Mouse (Mus musculus) adrenal gland, adult 8-10 months (tissue): ENCODE measurements around the gene Kcnma1. TPM values are rescaled to one million over a fixed set of nuclear protein-coding genes. Genes with fewer than 3 reads are reported as not detected.
A peak's percentile ranks its signal among the peaks of the same experiment; 100 is the strongest.

Experiments used
- DNase-seq: peaks from one replicate; pipeline ENCODE4 v3.0.0; 2022
- total RNA-seq, 4 experiments: library from RNA; stranded (reverse); gene quantifications; 2 replicates each; pipeline ENCODE4 v1.2.4; 2022

Gene Kcnma1
- total RNA-seq, 4 experiments from 2014 or later: 66.1 to 162 (median 106) TPM

DNA sequence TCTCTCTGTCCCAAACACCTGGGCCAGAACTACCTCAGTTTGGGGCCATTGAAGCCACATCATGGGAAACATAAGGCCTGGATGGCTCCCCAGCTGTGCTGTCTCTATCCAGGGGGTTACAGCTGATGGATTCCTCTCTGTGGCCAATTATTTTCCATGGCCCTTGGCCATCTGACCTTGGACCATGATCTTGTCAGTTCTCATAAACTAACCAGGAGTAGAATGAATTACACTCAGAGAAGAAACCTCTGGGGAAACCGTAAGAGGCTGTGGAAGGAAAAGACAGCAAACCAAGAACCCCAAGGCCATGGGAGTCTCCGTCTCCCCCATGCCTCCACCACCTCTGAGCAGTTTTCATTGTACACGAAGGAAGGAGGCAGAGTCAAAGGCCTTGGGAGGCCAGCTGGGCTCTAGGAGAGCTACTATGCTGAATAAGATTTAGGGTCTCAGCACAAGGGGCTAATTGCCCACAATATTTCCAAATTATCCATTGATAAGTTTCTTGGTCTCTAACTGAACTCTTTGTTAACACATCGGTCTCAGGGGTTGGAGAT, 491.6 kb downstream of the Kcnma1 start:
- no peak for DNase-seq

DNA sequence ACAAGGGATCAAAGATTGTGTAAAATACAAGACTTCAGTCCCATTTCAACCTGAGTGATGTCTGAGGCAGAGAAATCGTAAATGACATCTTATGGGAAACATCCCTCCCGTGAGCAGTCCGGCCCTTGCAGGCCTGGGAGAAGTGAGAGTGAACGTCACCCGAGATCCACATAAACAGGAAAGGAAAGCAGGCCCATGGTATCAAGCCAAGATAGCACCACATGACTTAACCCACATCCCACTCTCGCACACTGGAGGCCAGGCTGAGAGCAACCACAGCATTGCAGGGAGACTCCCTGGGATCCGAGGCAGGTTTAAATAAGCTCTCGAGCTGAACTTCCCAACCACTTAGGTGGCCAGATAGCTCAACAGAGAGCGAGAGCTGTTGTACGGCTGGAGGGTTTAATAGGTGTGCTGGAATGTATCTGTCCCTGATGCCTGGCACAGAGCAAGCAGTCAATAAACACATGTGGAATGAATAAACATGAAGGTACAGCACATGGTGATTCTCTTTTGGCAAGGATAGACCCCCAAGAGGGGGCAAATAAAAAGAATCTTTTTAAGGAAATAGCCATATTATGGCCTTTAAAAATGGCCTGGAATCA, 493.1 kb downstream of the Kcnma1 start:
- no peak for DNase-seq

DNA sequence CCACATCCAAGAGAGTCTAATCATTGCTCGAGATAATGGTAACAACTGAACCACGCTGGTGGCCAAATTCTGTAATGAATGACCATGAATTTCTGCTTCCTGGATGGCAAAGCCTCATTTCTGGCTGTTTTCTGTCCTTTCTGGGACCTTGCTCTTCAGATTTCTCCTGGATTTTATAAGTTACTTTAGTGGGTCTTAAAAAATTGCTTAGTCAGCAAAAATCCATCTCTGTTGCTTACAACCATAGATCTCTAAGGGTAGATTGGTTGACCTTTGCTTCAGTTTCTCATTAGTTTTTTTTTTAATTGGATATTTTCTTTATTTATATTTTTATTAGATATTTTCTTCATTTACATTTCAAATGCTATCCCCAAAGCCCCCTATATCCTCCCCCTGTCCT, 496.9 kb downstream of the Kcnma1 start:
- DNase-seq: no peak

DNA sequence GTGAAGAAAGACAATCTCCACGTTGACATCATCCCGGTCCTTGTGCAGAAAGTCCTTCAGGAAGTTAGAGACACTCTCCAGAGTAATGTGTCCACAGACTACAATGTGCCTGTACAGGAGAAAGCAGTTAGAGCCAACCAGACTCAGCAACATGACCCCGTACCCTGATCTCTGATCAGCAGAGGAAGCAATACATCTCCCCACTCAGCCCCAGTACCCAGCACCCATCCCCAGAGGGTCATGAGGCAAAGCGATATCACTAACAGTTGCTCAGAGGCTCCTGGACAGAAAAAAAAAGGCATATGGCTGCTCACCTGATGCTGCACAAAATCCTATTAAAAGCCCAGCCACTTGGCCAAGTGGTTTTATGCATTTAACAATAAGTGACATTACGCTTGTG, 504.5 kb downstream of the Kcnma1 start:
- no peak for DNase-seq

DNA sequence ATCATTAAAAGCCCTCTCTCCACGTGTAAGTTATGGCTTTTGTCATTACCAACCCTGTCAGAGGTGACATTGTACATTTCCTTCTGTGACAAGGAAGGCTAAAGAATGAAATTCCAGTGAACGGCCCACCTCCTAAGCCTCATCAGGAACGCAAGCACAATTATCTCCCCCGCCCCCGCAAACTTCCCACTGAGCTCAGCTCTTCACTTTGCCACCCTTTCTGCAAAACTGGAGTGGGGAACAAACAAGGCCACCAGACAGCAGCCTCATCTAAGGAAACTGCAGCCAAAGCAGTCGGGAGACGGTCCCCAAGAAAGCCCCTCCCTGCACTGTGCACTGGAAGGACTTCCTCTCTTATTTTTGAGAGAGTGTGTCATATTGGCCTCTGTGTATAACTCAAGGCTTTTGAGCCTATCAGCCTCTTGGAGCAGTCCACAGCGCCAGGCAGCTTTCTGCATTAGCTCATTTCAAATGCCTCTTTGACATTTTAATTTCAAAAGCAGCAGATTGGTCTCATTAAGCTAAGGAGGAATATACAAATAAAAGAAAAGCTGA, 512.0 kb downstream of the Kcnma1 start:
- no peak for DNase-seq

DNA sequence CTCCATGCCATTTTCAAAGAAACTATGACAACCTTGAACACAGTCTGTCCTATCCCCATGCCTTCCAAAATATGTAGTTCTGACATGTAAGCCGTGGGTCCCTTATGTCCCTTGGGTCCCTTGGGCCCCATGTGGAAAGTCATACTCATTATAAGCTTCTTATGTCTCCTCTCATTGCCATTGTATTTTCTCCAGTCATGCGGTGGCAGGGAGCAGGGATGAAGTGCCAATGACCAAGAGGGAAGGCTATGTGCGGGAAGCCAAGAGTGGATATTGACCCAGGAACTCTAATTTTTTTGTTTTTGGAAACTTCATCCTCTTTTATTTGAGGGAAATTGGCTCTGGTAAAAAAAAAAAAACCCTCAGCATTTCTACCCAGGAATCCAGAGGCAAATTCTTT, 517.5 kb downstream of the Kcnma1 start:
- DNase-seq: no peak

DNA sequence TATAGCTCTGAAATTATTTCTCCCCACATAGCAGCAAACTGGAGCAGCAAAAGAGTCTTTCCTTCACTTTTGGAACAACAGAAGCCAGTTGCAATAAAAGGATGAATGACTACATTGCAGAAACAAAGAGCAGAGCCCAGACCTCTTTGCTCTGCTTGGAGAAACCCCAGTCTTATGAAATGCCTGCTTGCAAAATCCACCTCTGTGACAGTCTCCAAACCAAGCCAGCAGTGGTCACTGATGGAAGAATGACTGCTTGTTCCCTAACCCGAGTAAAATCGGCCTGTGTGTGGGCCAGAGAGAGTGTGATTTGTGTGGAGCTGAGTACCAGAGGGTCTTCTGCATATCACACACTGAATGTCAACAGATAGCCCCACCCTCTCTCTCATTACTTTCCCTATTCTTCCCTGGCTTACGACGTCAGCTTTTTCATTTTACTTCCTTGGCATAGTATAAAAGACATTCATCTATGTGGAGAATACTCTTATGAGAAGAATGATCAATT, 518.0 kb downstream of the Kcnma1 start:
- DNase-seq: peak; percentile 47

DNA sequence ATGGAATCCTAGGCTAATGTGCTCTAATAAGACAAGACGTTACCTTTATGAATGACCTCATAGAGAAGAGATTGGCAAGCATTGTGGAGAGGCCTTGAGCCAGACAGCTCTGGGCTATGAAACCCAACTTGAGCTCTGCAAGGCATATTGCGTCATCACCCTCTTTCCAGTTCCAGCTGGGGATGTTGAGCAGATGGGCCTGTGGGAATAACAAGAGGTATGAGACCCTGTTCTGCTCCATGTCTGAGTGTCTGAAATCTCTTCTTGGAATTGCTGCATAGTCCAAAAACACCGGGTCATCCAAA, 519.8 kb downstream of the Kcnma1 start:
- DNase-seq: peak; percentile 63

DNA sequence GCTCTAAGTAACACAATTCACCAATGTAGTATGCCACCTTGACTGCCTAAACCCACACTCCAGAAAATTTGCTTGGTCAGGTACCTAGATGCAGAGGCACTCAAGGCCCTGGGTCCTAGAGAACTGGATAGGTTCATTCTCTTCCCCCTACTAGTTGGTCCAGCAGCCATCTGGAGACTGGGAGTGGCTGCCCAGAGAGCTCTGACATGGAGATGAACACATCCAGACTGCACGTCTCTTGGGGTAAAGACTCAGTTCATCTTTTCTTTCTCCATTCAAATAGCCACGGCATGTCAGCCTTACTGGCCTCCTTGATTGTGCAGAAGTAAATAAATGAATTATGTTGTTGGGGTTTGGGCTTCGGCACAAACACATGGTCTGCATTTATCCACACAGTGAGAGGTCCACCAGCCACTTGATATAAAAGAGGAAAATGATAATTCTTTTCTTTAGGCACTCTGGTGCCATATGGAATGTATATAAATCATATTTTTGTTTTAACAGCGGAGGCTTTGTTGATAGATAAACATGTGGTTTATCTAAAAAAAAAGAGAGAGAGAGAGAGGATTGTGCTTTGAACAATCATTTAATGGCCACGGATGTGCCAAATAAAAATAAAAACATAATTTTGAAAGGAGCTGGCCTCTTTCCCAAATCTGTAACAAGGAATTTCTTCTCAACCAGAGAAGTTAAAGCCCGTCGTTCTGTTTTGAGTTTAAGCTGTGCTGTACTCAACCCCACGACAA, 520.4 kb downstream of the Kcnma1 start:
- DNase-seq: no peak

DNA sequence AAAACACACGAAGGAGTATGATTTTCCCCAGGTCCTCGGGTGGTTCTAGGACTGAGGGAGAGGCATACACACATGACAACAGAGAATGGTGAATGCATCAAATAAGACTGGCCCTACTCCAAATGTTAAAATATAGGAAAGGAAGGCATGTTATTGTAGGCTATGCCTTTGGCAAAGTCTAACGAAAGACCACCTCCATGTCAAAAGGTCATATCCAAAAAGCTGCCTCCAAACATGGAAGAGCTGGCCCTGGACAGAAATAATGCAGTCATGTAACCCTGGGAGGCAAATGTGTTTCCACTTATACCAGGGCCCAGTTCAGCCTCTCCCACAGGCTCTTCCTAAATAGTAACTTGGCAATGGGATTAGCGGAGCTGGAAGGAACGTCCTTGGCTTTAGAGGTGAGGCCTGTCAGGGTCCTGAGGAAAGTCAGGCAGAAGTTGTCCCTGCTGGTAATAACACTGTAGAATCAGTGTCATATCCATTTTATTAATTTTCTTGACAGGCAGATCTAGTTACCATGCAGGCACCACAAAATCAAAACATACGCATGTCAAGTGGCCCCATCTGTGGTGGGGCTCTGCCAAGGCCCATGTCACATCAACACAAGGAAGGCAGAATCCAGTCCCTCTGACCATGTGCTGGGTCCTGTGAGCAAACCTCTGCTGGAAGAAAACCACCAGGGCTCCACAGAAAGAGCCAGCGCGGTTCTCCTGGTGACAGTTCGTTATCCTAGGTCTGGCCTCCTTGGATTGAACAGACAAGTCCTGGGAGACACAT, 521.5 kb downstream of the Kcnma1 start:
- DNase-seq: no peak

DNA sequence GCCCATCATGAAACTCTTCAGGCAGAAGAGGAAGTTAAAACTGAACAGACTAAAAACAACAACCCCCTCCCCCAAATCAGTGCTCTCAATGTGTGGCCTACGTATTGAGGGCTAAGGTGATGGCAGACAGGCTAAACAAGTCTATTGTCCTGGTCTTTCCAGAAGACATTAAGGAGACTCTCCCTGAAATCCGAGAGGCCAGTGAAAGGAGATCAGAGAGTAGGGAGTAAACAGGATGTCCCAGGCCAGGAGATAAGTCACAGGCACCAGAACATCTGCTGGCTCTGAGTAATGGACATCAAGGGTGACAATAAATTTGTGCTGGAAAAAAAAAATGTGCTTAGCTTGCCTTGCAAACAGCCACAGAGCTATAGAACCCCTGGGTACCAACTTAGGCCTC, 522.9 kb downstream of the Kcnma1 start:
- DNase-seq: no peak

DNA sequence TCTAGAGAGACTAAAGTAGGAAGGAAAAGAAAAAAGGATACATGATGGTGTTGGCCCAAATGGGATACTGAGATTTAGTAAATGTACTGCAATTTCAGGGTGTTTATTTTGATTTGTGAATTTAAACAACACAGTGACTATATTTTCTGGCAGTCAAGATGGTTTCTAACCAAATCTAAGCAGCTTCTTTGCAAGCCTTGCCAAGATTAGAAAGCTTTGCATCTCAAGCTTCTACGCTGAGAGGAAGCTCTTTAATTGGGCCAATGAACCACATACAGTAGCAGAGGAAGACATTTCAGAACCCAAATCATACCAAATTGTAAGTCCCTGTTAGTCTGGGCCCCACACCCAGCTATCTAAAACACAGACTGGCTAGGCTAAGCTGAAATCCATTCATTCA, 527.6 kb downstream of the Kcnma1 start:
- DNase-seq: no peak

DNA sequence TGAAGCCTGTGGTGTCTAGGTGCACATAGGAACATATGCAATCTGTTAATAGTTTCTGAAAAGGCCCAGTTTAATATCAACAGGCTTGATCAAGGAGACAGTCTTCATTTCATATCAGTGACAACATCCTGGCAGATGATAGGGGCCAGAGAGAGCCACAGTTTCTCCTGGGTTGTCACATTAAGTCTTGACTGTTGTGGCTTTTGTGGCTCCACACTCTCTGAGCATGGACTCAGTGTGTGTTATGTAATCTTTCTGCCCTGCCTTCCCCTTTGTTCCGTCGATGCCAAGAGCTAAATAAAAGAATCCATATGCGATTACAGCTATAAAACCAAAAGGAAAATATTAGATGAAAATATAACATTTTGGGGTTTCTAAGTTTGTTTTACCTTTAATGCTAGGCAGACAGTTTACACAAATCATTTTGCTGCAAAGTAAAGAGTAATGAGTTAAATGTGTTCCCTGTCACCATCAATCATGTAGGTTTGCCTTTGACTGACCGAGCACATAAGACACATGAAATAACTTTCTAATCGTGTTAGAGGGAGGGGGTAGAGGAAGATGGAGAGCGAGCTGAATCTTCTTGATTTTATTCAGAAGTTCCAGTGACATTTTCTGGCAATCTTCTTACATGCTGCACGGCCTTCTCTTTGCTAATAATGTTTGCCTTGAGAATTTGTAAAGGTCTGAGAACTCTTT, 528.3 kb downstream of the Kcnma1 start:
- DNase-seq: no peak

DNA sequence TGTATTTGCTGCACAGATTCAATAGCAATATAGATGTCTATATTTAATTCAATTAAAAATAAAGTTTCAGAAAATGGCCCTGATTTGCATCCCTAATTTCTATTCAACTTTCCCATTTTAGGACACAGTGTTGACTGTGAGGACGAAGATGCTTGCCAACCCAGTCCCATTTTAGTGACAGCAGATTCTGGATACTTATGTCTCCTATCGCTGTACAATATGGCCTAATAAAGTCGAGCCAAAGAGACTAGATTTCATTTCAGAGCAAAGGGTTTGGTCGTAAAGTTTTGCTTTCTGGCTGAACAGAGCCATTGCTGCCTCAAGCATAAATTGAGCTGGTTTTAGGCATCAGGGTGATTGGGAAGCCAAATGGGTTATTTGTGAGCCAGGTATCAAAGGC, 539.2 kb downstream of the Kcnma1 start:
- DNase-seq: no peak

DNA sequence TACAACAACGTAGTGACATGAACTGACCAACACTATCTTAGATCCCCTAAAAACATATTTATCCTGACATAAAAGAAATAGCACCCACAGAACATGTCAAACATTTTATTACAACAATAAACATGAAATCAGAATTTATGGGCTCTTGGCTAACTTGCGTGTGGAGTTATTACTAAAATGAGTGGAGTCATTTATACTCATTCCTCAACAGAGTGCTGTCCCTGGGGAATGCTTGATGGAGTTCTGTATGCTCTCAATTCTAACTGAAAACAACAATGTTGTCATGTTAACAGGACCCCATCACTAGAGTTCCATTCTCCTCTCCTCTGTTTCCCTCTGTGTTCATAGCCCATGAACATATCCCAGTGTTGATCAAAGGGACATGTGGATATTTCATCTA, 544.2 kb downstream of the Kcnma1 start:
- no peak for DNase-seq

DNA sequence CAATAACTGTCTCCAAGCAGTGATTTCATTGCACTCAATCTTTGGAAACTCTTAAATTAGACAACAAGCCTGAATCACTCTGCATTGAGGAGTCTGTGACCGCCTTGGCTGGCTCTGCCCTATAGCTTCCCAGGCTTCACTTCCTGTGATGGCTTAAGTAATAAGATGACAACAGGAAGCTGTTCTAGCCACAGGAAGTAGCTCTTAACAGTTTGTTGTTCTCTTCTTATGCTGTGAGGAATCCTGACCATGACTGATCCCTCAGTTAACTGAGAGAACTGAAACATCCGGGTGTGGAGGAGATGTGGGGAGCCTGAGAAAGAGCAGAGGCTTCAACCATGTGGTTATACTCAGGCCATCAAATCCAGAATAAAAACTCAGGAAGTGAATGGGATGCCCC, 549.2 kb downstream of the Kcnma1 start:
- DNase-seq: no peak

DNA sequence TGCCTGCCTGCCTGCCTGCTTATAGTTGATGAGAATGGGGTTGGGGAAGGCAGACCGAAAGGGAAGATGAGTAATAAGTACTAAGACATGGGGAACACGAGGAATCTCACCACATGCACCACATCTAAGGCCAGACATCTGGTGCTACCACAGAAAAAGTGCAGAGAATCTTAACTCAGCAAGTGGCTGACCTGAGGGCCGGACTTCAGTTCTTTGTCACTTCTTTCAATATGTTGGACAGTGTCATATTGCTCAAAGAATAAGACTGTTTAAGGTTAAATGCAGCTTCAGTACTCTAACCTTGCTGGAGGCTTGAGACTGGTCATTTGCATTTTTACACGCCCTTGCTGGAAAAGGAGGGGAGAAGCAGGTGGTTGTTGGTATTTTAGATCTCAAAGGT, 555.7 kb downstream of the Kcnma1 start:
- DNase-seq: no peak

DNA sequence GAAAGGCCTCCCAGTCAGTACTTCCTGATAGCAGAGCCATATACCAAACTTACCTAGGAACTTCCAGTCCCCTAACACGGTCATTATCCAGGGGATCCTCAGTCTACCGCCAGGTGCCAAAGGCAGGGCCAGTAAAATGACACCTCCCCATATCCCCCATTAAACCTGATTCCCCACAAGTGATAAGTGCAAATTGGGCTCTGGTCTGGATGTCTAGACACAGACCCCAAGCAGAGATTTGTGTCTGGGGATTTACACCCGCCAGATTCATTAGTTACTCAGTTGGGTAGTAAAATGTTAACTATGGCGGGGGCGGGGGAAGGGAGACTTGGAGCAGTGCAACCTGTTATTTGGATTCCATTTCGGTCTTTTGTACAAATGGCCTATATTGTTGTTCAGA, 562.6 kb downstream of the Kcnma1 start:
- DNase-seq: no peak

DNA sequence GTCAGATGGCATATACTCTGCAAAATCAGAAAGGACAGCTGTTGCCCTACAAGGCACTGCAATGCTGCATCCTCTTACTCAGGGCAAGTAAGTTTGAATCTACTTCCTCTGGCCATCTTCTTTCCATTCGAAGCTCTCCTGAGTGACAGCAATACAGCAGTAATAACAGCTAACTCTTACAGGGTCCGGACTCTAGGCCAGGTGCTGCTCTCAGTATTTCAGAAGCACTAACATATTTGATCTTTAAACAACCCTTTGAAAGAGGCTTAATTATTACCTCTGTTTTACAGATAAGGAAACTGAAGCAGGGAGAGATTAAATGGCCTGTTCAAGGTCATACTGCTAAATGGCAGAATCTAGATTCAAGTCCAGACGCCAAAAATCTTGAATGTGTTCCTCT, 576.8 kb downstream of the Kcnma1 start:
- no peak for DNase-seq

DNA sequence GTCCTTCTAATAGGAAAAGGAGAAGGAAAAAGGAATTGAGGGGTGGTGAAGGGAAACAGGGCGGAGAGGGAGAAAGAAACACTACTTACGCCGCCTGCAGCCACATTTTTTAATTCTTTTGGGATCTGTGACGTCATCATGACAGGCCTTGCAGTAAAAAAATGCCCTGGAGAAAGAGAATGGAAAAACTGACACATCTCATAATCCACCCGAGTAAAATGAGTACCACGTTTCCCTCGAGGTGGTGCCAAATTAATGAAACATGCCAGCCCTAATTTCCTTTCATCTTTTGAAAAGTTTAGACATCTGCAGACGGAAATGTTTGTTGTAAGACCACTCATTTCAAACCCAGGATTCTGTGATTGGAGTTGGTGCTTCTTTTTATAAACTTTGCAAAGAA, 578.4 kb downstream of the Kcnma1 start:
- DNase-seq: no peak

DNA sequence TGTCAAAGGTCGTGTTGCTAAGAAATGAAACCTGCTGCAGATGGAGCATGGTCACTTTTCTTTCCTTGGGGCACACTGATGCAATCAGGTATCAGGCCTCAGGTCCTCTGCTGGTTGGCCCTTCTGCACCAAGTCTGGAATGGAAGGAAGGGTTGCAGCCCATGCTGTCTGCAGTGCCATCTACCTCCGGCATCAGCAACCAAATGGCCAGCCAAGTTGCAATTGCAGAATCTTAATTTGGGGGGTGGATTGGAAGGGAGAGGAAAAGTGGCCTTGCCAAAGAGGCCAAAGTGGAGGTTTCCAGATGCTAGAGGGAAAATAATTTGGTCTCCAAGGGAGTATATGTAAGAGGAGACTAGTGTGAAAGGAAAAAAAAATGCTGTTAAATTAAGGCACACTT, 584.3 kb downstream of the Kcnma1 start:
- DNase-seq: no peak

DNA sequence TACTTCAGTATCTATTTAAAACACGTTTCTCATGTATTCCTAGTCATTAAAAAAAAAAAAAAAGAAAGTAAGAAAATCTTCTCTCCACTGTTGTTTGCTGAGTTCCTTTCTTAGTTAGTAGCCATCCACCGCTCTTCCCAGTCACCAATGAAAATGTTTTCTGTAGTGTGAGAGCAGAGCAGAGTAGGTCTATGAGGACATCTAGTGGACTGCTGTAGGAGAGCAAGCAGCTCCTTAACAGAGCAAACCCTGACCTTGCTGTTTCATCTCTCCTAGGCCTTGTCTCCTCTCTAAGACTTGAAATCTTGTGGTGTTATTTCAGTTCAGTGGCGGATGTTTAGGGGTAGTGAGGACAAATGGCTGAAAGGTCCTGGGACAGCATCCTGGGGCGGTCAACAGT, 585.2 kb downstream of the Kcnma1 start:
- no peak for DNase-seq
